Mouse (Mus musculus) frontal cortex, postnatal 25 days (tissue): ENCODE measurements around the gene Nfatc3.

Source experiments
- DNase-seq, 2 experiments: peaks; one replicate each; pipeline ENCODE4 v3.0.0; 2022; ENCODE audit warnings: low spot score in 2 of 2

The Nfatc3 gene

DNA sequence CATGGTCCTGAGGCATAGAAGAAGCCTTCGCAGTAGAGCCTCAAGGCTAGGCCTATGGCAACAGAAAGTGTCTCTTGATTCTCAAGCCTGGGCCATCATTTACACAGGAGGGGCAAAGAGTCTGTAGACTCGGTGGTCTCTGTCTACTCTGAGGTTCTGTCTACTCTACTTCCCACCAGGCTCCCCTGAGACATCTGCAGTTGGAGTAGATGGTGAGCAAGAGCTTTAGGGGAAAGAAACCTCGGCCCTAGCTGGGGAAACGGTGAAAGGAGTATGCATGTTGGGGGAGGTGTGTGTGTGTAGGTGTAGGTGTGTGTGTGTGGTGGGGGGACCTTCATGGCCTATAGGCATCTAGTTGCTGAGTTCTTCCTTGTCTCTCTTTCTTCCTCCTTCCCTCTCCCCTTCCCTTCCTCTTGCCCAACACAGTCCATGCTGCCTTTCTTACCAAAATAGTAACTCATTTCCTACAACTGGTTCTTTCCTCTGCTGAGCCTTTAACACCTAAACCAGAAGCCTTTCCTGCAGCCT is 2.1 kb upstream of the Nfatc3 start:
- no peak for DNase-seq

DNA sequence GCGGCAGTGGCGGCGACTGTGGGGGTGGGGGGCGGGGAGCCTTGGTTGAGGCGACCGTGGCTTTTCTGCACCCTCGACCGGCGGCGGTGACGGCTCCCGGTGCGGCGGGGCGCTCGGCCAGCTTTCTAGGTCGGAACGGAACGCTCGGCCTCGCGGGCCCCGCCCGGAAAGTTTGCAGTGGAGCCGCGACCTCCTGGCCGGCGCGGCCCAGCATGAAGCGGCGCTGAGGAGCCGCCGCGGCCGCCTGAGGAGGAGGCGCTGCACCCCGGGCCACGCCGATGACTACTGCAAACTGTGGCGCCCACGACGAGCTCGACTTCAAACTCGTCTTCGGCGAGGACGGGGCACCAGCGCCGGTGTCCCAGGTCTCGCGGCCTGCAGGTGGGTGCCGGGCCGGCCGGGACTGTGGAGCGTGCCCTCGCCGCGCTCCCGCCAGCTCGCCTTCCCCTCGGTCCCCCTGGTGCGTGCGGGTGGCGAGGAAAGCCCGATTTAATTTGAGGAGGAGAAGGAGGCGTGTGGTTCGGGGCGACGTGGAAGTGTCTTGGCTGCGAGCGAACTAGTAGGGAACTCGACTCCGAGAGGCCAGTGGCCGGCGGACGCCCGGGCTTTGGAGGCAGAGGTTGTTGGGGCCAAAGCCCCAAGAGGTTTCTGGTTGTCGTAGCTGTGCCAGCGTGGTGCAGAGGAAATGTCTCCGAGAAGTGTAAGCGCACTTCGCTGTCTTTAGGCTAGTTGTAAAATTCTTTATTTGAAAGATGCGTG is 1.2 kb downstream of the Nfatc3 start:
- DNase-seq: peak in 1 of 2 experiments; percentile 47

DNA sequence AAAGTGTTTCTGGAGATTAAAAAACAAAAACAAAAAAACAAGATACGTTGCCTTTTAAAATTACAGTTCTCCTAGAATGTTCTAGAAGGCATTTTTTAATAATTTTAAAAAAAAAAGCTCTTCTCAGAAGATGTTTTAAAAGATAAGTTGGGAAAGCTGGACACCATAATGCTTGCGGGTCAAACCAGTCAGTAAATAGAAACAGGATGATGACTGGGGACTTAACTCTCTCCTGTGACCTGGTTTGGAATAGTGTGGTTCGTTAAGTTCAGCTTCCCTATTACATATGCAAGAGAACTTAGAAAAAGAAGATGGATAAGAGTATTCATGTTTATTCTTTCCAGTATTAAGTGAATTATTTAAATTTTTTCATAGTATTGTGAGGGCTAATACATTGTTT is 1.9 kb downstream of the Nfatc3 start:
- no peak for DNase-seq

DNA sequence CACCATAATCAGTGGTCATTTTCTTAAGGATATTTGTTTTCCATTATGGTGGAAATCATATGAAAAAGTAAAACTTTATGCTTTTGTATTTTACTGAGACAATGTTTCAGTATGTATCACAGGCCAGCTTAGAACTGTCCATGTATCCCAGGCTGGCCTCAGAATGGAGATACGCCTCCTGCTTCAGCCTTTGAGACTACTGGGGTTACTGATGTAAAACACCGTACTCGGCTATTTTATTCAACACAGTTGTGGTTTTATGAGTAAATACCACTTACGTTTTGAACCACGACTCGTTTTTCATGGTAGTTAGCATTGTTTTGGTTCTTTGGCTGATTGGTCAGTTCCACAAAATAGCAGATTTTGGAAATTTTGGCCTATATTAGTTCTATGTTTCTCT is 3.0 kb downstream of the Nfatc3 start:
- no peak for DNase-seq

DNA sequence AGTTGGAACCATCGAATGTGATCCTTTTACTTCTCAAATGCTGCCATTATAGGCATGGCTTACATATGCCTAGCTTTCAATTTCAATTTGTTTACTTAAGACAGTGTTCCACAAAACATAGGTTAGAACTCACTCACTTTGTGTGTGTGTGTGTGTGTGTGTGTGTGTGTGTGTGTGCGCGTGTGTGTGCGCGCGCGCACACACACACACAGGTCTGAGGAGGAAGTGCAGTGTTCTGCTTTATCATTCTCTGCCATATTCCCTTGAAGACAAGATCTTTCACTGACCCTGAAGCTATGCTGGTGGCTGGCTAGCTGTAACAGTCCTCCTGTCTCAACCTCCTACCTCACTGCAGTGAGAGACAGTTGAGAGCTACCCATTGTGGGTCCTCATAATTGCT is 4.4 kb downstream of the Nfatc3 start:
- no peak for DNase-seq

DNA sequence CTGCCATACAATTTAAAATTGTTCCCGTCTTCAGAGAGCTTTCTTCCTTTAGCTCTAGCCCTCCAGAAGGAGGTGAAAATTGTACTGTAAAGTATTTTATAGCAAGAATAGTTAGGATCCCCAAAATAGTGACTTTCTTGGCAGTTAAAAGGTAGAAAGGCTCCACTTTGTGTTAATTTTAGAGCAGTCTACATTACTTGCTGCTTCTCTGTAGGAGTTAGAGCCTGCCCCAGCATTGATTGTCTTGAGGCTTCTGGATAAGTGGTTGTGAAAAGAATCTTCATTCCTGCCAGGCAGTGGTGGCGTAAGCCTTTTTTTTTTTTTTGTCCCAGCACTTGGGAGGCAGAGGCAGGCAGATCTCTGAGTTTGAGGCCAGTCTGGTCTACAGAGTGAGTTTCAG is 8.1 kb downstream of the Nfatc3 start:
- DNase-seq: no peak

DNA sequence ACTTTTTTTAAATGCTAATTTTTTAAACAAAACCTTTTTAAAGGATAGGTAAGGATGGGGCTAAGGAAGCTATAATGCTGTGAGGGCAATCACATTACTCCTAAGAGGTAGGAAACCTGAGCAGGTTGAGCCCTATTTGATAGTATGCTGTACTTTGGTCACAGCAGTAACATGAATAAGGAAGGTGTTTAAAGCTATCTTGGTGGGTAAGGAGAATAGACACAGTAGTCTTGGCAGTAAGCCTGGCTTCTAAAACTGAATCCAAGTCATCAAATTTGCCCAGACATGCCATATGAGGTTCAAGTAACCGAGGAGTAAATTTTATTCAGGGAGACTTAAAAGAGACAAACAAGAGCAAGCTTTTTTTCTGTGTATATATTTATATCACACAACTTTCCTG is 10.9 kb downstream of the Nfatc3 start:
- no peak for DNase-seq

DNA sequence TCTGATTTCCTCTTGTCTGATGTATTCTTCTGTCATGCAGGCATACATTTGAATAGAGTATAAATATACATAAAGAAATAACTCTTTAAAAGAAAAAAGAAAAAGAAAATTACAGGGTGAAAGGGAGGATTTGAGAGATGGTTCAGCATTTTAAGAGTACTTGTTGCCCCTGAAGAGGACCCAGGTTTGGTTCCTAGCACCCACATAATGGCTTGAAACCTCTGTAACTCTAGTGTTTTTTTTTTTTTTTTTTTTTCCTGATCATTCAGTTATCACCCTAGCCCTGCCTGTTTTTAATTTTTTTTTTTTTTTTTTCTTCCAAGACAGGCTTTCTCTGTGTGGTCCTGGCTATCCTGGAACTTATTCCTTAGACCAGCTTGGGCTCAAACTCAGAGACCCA is 13.5 kb downstream of the Nfatc3 start:
- no peak for DNase-seq

DNA sequence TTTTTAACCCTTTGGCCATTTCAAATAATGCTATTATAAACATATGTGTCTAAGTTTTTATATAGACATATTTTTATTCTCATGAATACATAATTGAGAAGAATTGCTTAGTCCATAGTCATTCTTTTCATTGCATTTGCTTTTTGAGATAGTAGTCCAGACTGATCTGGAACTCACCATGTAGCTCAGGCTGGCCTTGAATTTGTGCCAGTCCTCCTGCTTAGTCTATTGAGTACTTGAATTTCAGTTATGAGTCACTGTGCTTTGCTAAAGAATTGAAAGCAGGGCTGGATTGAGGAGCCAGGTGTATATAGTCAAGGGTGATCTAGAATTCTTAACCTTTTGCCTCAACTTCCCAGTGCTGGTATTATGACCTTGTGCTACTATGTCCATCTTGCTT is 15.6 kb downstream of the Nfatc3 start:
- DNase-seq: no peak

DNA sequence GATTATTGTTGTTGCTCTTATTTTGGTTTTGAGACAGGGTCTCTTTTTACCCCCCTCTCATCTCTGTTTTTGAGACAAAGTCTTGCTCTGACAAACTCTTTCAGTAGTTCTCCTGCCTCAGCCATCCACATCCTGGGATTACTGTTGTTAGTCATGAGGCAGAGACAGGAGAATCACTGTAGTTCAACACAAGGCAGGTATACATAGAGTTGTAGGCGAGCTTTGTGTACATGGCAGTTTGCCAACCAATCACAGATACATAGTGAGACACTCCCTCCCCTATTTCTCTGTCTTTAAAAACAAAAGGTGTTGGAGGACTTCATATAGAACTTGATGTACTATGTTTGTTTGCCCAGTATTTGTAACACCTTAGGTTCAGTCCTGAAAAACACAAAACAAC is 16.0 kb downstream of the Nfatc3 start:
- DNase-seq: no peak

DNA sequence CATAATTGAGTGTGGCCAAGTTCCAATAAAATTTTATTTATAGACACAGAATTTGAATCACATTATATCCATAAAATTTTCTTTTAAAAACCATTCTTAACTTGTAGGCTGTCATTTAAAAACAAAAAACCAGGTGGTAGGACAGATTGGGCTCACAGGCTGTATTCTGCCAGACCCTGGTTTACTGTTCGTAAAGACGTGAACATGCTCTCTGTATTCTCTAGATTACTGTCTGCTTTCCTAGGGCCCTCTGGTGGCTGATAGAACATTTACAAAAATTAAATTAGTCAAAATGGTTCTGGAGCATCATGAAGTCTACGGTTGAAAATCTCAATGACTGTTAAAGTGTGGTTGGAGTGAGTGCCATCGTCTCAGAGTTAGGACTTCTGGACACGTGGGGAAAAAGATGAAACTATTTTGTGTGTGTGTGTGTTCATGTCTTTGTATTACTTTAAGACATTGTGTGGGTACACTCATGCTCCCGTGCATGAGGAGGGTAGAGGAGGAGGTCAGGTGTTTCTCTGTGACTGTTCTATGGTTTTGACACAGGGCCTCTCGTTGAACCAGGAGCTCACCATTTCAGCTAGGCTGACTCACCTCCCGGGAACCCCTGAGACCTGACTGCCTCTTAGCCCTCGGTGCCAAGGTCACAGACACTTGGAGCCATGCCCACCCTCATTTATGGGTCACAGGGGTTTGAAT is 16.7 kb downstream of the Nfatc3 start:
- no peak for DNase-seq

DNA sequence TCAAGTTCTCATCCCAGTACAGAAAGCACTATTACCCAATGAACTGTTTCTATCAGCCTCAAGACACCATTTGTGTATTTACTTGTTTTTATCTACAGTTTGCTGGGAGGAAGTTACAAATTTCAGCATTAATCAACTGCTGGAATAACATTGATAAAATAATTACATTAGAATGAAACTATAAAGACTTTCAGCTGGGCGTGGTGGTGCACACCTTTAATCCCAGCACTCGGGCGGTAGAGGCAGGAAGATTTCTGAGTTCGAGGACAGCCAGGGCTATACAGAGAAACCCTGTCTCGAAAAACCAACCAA is 17.2 kb downstream of the Nfatc3 start:
- DNase-seq: no peak

DNA sequence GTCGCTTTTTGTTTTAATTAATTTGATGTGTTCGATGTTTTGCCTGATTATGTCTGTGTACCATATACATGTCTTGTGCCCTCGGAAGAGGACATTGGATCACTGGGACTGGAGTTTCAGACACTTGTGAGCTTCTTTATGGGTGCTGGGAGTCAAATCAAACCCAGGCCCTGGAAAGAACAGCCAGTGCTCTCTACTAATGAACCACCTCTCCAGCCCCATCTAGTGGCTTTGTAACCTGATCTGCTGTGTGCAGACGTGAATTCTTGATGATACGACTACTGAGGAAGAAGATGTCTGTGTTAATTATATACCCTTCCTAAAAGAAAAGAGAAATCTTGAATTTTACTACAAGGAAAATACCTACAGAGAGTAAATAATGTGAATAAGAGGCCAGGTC is 18.0 kb downstream of the Nfatc3 start:
- no peak for DNase-seq

DNA sequence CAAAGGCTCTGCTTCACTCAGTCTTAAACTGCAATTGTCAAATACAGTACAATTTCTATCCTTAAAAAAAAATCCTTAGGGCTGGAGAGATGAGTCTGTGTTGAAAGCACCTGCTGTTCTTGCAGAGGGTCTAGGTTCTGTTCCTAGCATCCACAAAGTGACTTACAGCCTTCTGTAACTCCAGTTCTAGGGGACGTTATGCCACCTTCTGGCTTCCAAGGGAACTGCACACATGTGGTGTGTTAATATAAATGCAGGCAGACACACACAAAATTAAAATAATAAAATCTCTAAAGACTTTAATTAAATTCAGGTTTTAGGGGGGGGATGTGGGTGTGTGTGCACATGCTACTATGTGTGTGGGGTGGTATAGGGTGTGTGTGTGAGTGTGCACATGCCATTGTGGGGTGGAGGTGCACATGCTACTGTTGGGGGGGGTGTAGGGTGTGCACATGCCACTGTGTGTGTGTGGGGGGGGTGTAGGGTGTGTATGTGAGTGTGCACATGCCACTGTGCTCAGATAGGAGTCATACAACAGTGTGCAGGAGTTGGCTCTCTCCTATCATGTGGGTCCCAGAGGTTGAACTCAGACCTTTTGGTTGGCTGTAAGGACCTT is 18.9 kb downstream of the Nfatc3 start:
- DNase-seq: no peak

DNA sequence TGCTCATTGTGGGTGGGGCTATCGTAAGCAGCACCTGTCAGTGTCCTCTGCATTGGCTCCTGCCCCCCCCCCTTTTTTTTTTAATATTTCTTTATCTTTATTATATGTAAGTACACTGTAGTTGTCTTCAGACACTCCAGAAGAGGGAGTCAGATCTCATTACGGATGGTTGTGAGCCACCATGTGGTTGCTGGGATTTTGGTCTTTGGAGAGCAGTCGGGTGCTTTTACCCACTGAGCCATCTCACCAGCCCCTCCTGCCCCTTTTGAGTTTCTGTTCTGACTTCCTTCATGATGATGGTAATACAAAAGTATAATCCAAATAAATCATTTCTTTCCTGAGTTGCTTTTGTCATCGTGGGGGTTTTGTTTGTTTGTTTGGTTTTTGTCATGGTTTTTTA is 43.7 kb downstream of the Nfatc3 start:
- DNase-seq: no peak

DNA sequence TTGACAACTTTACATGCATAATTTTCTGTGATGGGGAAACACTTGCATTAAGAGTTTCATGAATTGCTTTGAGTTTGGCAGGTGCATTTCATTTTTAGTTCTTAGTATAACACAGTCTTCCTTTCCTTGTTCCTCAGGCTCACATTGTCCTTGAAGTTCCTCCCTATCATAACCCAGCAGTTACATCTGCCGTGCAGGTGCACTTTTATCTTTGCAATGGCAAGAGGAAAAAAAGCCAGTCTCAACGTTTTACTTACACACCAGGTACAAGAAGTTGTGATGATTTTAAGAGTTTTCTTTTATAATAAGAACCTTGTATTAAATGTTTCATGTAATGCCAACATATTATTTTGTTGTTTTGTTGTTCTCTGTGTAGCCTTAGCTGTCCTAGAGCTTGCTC is 45.2 kb downstream of the Nfatc3 start:
- DNase-seq: no peak

DNA sequence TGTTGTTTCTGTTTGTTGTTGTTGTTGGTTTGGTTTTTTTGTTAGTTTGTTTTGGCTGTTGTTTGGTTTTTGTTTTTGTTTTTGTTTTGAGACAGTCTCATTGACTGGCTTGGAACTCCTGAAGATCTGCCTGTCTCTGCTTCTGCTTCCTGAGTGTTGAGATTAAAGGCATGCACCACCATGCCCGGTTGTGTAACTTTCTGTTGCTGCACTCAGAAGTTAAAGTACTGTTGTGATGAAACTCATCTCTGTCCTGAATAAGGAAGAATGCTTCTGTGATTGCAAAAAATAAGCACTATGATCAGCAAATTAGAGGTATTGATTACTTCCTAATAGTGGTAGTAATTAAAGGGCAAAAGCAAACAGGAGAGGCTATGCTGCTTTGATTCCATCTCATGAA is 47.6 kb downstream of the Nfatc3 start:
- no peak for DNase-seq

DNA sequence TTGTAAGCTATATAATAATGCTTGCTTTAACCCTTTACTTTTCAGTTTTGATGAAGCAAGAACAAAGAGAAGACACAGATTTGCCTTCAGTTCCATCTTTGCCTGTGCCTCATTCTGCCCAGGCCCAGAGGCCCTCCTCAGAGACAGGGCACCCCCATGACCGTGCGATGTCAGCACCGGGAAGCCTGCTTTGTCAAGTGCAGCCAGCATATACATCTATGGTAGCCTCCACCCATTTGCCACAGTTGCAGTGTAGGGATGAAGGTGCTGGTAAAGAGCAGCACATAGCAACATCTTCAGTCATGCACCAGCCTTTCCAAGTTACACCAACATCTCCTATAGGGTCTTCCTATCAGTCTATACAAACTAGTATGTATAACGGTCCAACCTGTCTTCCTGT is 49.4 kb downstream of the Nfatc3 start:
- no peak for DNase-seq

DNA sequence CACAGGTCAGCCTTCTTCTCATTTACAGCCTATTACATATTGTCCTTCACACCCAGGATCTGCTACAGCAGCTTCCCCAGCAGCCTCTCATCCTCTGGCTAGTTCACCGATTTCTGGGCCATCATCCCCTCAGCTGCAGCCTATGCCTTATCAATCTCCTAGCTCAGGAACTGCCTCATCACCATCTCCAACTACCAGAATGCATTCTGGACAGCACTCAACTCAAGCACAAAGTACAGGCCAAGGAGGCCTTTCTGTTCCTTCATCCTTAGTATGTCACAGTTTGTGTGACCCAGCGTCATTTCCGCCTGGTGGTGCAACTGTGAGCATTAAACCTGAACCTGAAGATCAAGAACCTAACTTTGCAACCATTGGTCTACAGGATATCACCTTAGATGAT is 50.1 kb downstream of the Nfatc3 start:
- DNase-seq: peak in 1 of 2 experiments; percentile 13

DNA sequence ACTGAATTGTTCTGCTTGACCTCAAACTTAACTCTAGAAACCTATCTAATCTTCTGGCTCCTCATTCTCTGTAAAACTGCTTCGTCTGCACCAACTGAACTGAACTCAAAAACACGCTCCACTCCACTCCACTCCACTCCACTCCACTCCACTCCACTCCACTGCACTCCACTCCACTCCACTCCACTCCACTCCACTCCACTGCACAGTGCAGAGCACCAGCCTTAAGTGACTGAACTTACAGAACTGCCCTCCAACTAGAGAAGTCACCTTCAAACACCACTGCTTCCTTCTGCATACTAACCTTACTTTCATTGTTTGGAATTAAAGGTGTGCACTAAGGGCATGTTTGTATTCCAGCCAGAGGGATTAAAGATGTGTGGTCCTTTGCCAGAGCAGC is 53.4 kb downstream of the Nfatc3 start:
- DNase-seq: no peak

DNA sequence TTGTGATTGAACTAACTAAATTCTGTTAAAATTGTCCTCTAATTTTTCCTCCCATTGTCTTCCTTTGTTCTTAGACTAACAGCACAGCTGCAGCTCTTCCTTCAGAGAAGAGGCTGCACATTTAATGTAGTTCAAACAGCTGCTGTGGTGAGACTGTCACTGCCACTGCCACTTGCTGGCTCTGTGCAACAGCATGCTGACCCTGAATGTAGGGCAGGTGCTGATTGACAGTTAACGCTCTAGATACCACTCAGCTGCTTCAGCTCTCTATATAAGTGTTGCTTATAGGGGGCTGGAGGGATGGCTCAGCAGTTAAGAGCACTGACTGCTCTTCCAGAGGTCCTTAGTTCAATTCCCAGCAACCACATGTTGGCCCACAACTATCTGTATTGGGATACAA is 53.9 kb downstream of the Nfatc3 start:
- no peak for DNase-seq

DNA sequence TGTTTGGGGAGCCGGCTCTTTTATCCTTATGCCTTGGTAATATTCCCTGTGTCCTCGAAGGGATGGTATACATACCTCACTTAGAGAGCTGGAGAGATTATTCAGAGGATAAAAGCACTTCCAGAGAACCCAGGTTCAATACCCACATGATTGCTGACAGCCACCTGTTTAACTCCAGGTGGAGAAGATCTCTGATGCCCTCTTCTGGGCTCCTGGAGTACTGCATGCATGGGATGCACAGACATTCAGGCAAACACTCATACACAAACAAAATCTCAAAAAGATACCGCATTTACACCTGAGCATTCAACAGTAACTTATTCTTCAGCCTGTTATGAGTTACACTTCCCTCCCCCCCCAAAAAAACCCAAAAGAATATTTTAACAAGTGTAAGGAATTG is 57.3 kb downstream of the Nfatc3 start:
- DNase-seq: no peak

DNA sequence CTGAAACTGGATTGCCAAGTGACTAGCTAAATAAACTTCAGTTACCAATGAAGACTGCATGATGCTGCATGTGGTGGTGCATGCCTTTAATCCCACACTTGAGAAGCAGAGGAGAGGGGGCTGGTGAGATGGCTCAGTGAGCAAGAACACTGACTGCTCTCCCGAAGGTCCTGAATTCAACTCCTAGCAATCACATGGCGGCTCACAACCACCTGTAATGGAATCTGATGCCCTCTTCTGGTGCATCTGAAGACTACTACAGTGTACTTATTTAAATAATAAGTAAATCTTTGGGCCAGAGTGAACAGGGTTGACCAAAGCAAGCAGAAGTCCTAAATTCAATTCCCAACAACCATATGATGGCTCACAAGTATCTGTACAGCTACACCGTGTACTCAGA is 64.8 kb downstream of the Nfatc3 start:
- no peak for DNase-seq
